Mouse (Mus musculus): ENCODE data around the gene Tgfbr2.

DNA sequence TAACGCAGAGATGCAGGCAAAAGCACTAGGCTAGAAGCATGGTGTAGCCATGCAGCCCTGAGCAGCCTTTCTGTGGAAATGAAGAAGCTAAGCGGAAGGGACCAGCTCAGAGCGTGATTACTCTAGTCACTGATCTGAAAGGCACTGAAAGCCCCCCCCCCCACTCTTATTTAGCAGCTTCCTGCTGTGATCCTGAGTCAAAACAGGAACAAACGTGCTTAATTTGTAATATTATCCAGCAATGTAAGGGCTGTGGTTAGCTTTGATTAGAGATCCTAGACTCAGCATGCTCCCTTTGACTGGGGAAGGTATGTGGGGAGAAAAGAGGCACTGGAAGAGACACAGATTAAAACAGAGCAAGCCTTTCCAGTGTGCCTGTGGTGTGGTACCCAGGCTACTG, 48.7 kb downstream of the Tgfbr2 start:
- TF ChIP-seq CTCF (IDR thresholded peaks at IDR 0.05; ENCODE audit: low read depth) = no peak
- no peak for TF ChIP-seq EP300 (IDR thresholded peaks at IDR 0.05; ENCODE audit: low read depth)

Measured in liver, embryonic 14.5 days (tissue).